Mouse (Mus musculus) heart, postnatal 25 days (tissue): Measurements from ENCODE around the gene Enox1. TPM values are rescaled to one million over a fixed set of nuclear protein-coding genes. Genes with fewer than 3 reads are reported as not detected.

Experiments used
- DNase-seq: peaks from one replicate; pipeline ENCODE4 v3.0.0; 2022; ENCODE audit warnings: low spot score
- intact Hi-C: fragments of 180-260 bp; cut with DNase I; formaldehyde crosslinking; loops from one replicate; pipeline ENCODE4 v1.15.1; 2025
- total RNA-seq, 2 experiments: library from RNA; stranded (reverse); gene quantifications; 2 replicates each; pipeline ENCODE4 v1.2.3; 2021

The Enox1 gene
- total RNA-seq, 2 experiments from 2014 or later = 1.1 to 1.3 TPM

- intact Hi-C loops = no loop called here
- no peak for DNase-seq
These were observed 476.6 kb downstream of the Enox1 start for GRCm38 (mm10) chr14:77633172-77633542.

- no peak for DNase-seq
- intact Hi-C loops = no loop called here
These were observed 480.4 kb downstream of the Enox1 start for GRCm38 (mm10) chr14:77636931-77637330.

- intact Hi-C loops = no loop called here
These were observed 481.6 kb downstream of the Enox1 start for GRCm38 (mm10) chr14:77638148-77638547.

GRCm38 (mm10) chr14:77638616-77639015, 482.1 kb downstream of the Enox1 start:
- intact Hi-C loops = no loop called here
- DNase-seq = no peak

More at GRCm38 (mm10) chr14:77638148-77638547, 481.6 kb downstream of the Enox1 start:
- DNase-seq = no peak

GRCm38 (mm10) chr14:77639586-77639985, 483.0 kb downstream of the Enox1 start:
- DNase-seq = no peak
- intact Hi-C loops = no loop called here

- intact Hi-C loops = no loop called here
These were observed 485.8 kb downstream of the Enox1 start for GRCm38 (mm10) chr14:77642314-77642713.

GRCm38 (mm10) chr14:77646196-77646595, 489.6 kb downstream of the Enox1 start:
- intact Hi-C loops = no loop called here
- DNase-seq = no peak

More at GRCm38 (mm10) chr14:77642314-77642713, 485.8 kb downstream of the Enox1 start:
- no peak for DNase-seq

GRCm38 (mm10) chr14:77647017-77647416, 490.5 kb downstream of the Enox1 start:
- DNase-seq = no peak
- intact Hi-C loops = no loop called here

GRCm38 (mm10) chr14:77648305-77648704, 491.7 kb downstream of the Enox1 start:
- intact Hi-C loops = no loop called here
- no peak for DNase-seq

- intact Hi-C loops = no loop called here
These were observed 502.2 kb downstream of the Enox1 start for GRCm38 (mm10) chr14:77658739-77659138.

GRCm38 (mm10) chr14:77662273-77662672, 505.7 kb downstream of the Enox1 start:
- intact Hi-C loops = no loop called here

More at GRCm38 (mm10) chr14:77658739-77659138, 502.2 kb downstream of the Enox1 start:
- no peak for DNase-seq

GRCm38 (mm10) chr14:77662994-77663393, 506.4 kb downstream of the Enox1 start:
- intact Hi-C loops = no loop called here
- DNase-seq = no peak

More at GRCm38 (mm10) chr14:77662273-77662672, 505.7 kb downstream of the Enox1 start:
- DNase-seq = no peak

GRCm38 (mm10) chr14:77668096-77668495, 511.5 kb downstream of the Enox1 start:
- no peak for DNase-seq
- intact Hi-C loops = no loop called here

- no peak for DNase-seq
- intact Hi-C loops = no loop called here
These were observed 512.9 kb downstream of the Enox1 start for GRCm38 (mm10) chr14:77669494-77669893.

- DNase-seq = no peak
- intact Hi-C loops = no loop called here
These were observed 514.4 kb downstream of the Enox1 start for GRCm38 (mm10) chr14:77670945-77671344.

- DNase-seq = no peak
- intact Hi-C loops = no loop called here
These were observed 515.4 kb downstream of the Enox1 start for GRCm38 (mm10) chr14:77671961-77672360.

GRCm38 (mm10) chr14:77673138-77673537, 516.6 kb downstream of the Enox1 start:
- no peak for DNase-seq
- intact Hi-C loops = no loop called here

GRCm38 (mm10) chr14:77677951-77678350, 521.4 kb downstream of the Enox1 start:
- DNase-seq = no peak
- intact Hi-C loops = no loop called here

GRCm38 (mm10) chr14:77679877-77680276, 523.3 kb downstream of the Enox1 start:
- intact Hi-C loops = no loop called here
- DNase-seq = no peak

- intact Hi-C loops = no loop called here
- DNase-seq = no peak
These were observed 526.5 kb downstream of the Enox1 start for GRCm38 (mm10) chr14:77682888-77683555.

GRCm38 (mm10) chr14:77689816-77690215, 533.3 kb downstream of the Enox1 start:
- intact Hi-C loops = no loop called here
- DNase-seq = no peak

GRCm38 (mm10) chr14:77705006-77705405, 548.4 kb downstream of the Enox1 start:
- no peak for DNase-seq
- intact Hi-C loops = no loop called here
